Mouse (Mus musculus) midbrain, embryonic 14.5 days (tissue): ENCODE measurements around the gene Plcb1. TPM values are rescaled to one million over a fixed set of nuclear protein-coding genes. Genes with fewer than 3 reads are reported as not detected.

Source experiments
- ATAC-seq: fragments of 200-750 bp; cut with Nextera tagmentation; 2 replicates; pipeline ENCODE4 v1.8.0; 2017; ENCODE audit warnings: moderate number of reproducible peaks, moderate library complexity; ENCODE audit not compliant: low FRiP score, low TSS enrichment
- DNase-seq: peaks from one replicate; pipeline ENCODE4 v3.0.0-alpha.2; 2015
- H3K27ac ChIP-seq: fragments of 300-500 bp; sonication (generic); replicated peaks from 2 replicates; pipeline ENCODE4 v1.5.1; 2014; ENCODE audit warnings: mild to moderate bottlenecking, low read depth, low read length, moderate library complexity
- H3K27me3 ChIP-seq: fragments of 300-500 bp; sonication (generic); 2 replicates; pipeline ENCODE4 v1.6.1; 2014; ENCODE audit warnings: low read length, control low read depth, mixed read lengths; ENCODE audit not compliant: control insufficient read depth, insufficient read depth
- H3K36me3 ChIP-seq: fragments of 300-500 bp; sonication (generic); 2 replicates; pipeline ENCODE4 v1.6.1; 2014; ENCODE audit warnings: low read length, control low read depth; ENCODE audit not compliant: control insufficient read depth, insufficient read depth
- H3K4me1 ChIP-seq: fragments of 300-500 bp; sonication (generic); 2 replicates; pipeline ENCODE4 v1.6.1; 2014; ENCODE audit warnings: mild to moderate bottlenecking, antibody characterized with exemption, low read length, control low read depth; ENCODE audit not compliant: control insufficient read depth, insufficient read depth
- H3K4me2 ChIP-seq: fragments of 300-500 bp; sonication (generic); 2 replicates; pipeline ENCODE4 v1.6.1; 2014; ENCODE audit warnings: mild to moderate bottlenecking, low read length, moderate library complexity
- H3K4me3 ChIP-seq: fragments of 300-500 bp; sonication (generic); replicated peaks from 2 replicates; pipeline ENCODE4 v1.5.1; 2014; ENCODE audit warnings: low read depth, low read length
- H3K9ac ChIP-seq: fragments of 300-500 bp; sonication (generic); replicated peaks from 2 replicates; pipeline ENCODE4 v1.6.1; 2014; ENCODE audit warnings: mild to moderate bottlenecking, low read length, moderate library complexity
- H3K9me3 ChIP-seq: fragments of 300-500 bp; sonication (generic); 2 replicates; pipeline ENCODE4 v1.6.1; 2016; ENCODE audit warnings: low read length, control low read depth, mixed read lengths; ENCODE audit not compliant: control insufficient read depth
- WGBS: fragments of 180-500 bp; shearing (Covaris S2); extraction: QIAGEN DNeasy Blood & Tissue Kit; methylation state at CpG from one replicate; pipeline ENCODE4 v1.1.7; 2014; 5-methylcytosine and 5-hydroxymethylcytosine counted together
- polyA plus RNA-seq: library from polyadenylated mRNA; unstranded; fragments of >200 nt; fragmentation: Nextera tagmentation; extraction: Ambion mirVana; gene quantifications from 2 replicates; pipeline ENCODE4 v1.2.1, GENCODE M21; 2014

Plcb1 gene
- polyA plus RNA-seq, 1 experiment from 2014 or later = 30.7 TPM

GRCm38 (mm10) chr2:134787336-134788095 is 1.6 kb downstream of the Plcb1 start:
- peak overlapping the region; percentile 78 for H3K4me3 ChIP-seq
- H3K9ac ChIP-seq = 0 out of 2 replicates have a peak overlapping the region, but pooled peaks have one; percentile 81
- no peaks in the 10 kb centered on the region for H3K27me3 ChIP-seq
- H3K4me1 ChIP-seq = peaks cover 14% of the 10 kb centered on the region
- peak overlapping the region; percentile 96 for H3K4me2 ChIP-seq
- H3K36me3 ChIP-seq = no peaks in the 10 kb centered on the region
- no peaks in the 10 kb centered on the region for H3K9me3 ChIP-seq
- no peak overlapping the region for H3K27ac ChIP-seq
- DNase-seq (peak; percentile 27), ATAC-seq (no peak)
- WGBS = 48% methylated on average over 12 of the region's 12 CpGs

GRCm38 (mm10) chr2:134792926-134793325 is 7.1 kb downstream of the Plcb1 start:
- Histone ChIP-seq H3K4me1 (peaks cover 4% of the 10 kb centered on the region; the same call in 1 of the 2 replicates), H3K36me3 (no peaks in the 10 kb centered on the region), H3K27ac (no peak overlapping the region), H3K27me3 (no peaks in the 10 kb centered on the region), H3K4me3 (no peak overlapping the region), H3K4me2 (no peak overlapping the region), H3K9me3 (no peaks in the 10 kb centered on the region), H3K9ac (no peak overlapping the region)
- DNase-seq (no peak), ATAC-seq (no peak)
- 85% methylated on average over 7 of the region's 7 CpGs for whole genome bisulfite sequencing

GRCm38 (mm10) chr2:134800226-134800625 is 14.4 kb downstream of the Plcb1 start:
- Histone ChIP-seq H3K36me3 (no peaks in the 10 kb centered on the region), H3K27me3 (no peaks in the 10 kb centered on the region), H3K9me3 (no peaks in the 10 kb centered on the region), H3K4me2 (no peak overlapping the region), H3K4me1 (no peaks in the 10 kb centered on the region), H3K4me3 (no peak overlapping the region), H3K27ac (no peak overlapping the region), H3K9ac (no peak overlapping the region)
- 89% methylated on average over 1 of the region's 1 CpGs for WGBS
- no peak for DNase-seq
- ATAC-seq = no peak

- no peak overlapping the region for H3K27ac ChIP-seq
- DNase-seq = peak; percentile 36
Measured at GRCm38 (mm10) chr2:134816383-134816782, 30.5 kb downstream of the Plcb1 start.

GRCm38 (mm10) chr2:134817058-134817840 is 31.4 kb downstream of the Plcb1 start:
- 90% methylated on average over 7 of the region's 7 CpGs for WGBS
- DNase-seq (no peak), ATAC-seq (no peak)
- H3K4me3 ChIP-seq = no peak overlapping the region
- no peak overlapping the region for H3K27ac ChIP-seq
- H3K36me3 ChIP-seq = no peaks in the 10 kb centered on the region
- H3K4me2 ChIP-seq = no peak overlapping the region
- H3K27me3 ChIP-seq = no peaks in the 10 kb centered on the region
- H3K4me1 ChIP-seq = no peaks in the 10 kb centered on the region
- H3K9ac ChIP-seq = no peak overlapping the region
- no peaks in the 10 kb centered on the region for H3K9me3 ChIP-seq

More at GRCm38 (mm10) chr2:134816383-134816782, 30.5 kb downstream of the Plcb1 start:
- no peaks in the 10 kb centered on the region for H3K4me1 ChIP-seq
- H3K4me2 ChIP-seq = no peak overlapping the region
- no peaks in the 10 kb centered on the region for H3K36me3 ChIP-seq
- peak; percentile 31; the same call in 1 of the 2 replicates for ATAC-seq
- H3K4me3 ChIP-seq = no peak overlapping the region
- H3K9ac ChIP-seq = no peak overlapping the region
- H3K27me3 ChIP-seq = no peaks in the 10 kb centered on the region
- 82% methylated on average over 11 of the region's 11 CpGs for WGBS
- no peaks in the 10 kb centered on the region for H3K9me3 ChIP-seq

- 82% methylated on average over 6 of the region's 6 CpGs for WGBS
Measured at GRCm38 (mm10) chr2:134821176-134821575, 35.3 kb downstream of the Plcb1 start.

GRCm38 (mm10) chr2:134825645-134826044 is 39.8 kb downstream of the Plcb1 start:
- Histone ChIP-seq H3K9ac (no peak overlapping the region), H3K27me3 (no peaks in the 10 kb centered on the region), H3K36me3 (no peaks in the 10 kb centered on the region), H3K4me3 (no peak overlapping the region), H3K27ac (no peak overlapping the region), H3K4me1 (peaks cover 8% of the 10 kb centered on the region; the same call in 1 of the 2 replicates), H3K4me2 (no peak overlapping the region), H3K9me3 (no peaks in the 10 kb centered on the region)
- DNase-seq (no peak), ATAC-seq (no peak)
- WGBS = 65% methylated on average over 7 of the region's 7 CpGs

More at GRCm38 (mm10) chr2:134821176-134821575, 35.3 kb downstream of the Plcb1 start:
- ATAC-seq (no peak), DNase-seq (no peak)
- Histone ChIP-seq H3K4me3 (no peak overlapping the region), H3K36me3 (no peaks in the 10 kb centered on the region), H3K27ac (no peak overlapping the region), H3K4me1 (peaks cover 5% of the 10 kb centered on the region; the same call in 1 of the 2 replicates), H3K9ac (no peak overlapping the region), H3K9me3 (no peaks in the 10 kb centered on the region), H3K4me2 (no peak overlapping the region), H3K27me3 (no peaks in the 10 kb centered on the region)

- Histone ChIP-seq H3K4me2 (no peak overlapping the region), H3K27ac (peak overlapping the region; percentile 45; the same call in 1 of the 2 replicates), H3K27me3 (no peaks in the 10 kb centered on the region), H3K9ac (no peak overlapping the region), H3K9me3 (no peaks in the 10 kb centered on the region), H3K4me3 (no peak overlapping the region), H3K36me3 (no peaks in the 10 kb centered on the region), H3K4me1 (peaks cover 8% of the 10 kb centered on the region; the same call in 1 of the 2 replicates)
- DNase-seq (peak; percentile 16), ATAC-seq (no peak; the same call in 1 of the 2 replicates)
- 46% methylated on average over 8 of the region's 8 CpGs for WGBS
Measured at GRCm38 (mm10) chr2:134826111-134827005, 40.5 kb downstream of the Plcb1 start.
